Mouse (Mus musculus) cerebellum, postnatal 14 days (tissue): ENCODE results near the gene Prelp.

Experiments used
- DNase-seq, 2 experiments: peaks; one replicate each; pipeline ENCODE4 v3.0.0; 2021; ENCODE audit warnings: mixed read lengths in 2 of 2

Prelp gene

DNA sequence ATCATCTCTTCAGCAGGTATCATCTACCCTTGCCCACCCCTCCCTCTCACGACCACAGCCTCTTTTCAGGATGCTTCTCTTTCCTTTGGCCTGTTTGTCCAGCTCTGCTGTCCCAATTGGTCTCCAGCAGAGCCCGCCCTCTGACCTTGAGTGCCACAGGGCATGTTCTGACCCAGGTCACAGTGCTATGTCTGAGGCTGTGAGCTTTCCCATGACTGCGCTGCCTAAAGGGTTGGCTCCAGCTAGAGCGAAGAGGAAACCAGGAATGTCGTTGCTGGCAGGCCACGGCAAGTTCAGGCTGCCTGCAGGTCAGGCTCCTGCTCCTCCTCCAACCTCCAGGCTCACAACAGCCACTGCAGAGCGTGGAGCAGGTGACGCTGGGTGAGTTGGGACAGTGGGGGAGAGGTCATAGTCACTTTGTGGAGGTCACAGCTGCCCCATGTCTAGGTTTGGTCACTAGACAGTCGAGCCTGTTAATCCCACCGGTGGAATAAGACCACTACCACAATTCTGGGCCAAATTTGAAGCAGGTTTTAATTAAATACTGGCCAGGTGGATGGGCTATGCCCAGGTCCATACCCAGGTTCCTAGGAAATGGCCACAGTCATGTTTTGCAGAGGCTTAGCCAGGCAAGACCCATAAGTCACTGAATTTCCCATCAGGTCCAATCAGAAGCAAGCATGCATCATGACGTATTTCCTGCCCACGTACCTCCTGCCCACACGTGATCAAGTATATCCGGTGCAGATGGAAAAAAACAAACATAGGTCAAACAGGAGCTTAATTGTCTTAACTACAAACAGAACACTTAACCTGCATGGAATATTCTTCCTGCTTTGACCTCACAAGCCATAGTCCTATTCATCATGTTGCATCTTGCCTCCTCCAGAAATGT is 12.3 kb upstream of the Prelp start:
- no peak for DNase-seq

DNA sequence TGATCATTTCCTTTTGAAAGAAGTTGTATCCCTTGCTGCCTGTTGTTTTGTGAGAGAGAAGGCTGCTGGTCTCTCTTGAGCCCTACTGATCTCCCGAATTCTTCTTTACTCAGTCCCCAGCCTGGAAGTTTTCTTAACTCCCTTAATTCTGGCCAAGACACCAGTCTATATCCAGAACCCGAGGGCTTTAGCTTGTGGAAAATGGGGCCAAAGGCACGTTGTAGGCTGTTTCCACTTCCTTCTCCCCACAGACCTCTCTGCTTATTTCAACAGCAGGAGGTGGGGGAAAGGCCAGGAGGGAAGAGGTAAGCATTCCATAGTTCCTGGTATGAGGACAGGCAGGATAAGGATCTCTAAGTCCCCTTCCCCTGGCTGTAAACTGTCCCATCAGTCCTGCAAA is 8.8 kb upstream of the Prelp start:
- DNase-seq, result no peak

DNA sequence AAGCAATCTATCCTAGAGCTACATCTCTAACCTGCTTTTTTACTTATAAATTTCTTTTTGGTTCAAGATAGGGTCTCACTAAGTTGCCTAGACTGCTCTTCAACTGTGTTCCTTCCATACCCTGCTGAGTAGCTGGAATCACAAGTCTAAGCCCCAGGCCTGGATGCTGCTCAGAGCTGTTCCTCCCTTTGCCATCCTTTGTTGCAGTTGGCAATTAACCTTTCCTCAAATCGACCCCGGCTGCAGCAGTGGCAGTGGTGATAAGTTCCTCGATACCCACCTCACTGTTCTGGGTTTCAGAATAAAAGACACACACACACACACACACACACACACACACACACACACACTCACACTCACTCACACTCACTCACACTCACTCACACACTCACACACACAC is 4.0 kb upstream of the Prelp start:
- DNase-seq, result no peak

DNA sequence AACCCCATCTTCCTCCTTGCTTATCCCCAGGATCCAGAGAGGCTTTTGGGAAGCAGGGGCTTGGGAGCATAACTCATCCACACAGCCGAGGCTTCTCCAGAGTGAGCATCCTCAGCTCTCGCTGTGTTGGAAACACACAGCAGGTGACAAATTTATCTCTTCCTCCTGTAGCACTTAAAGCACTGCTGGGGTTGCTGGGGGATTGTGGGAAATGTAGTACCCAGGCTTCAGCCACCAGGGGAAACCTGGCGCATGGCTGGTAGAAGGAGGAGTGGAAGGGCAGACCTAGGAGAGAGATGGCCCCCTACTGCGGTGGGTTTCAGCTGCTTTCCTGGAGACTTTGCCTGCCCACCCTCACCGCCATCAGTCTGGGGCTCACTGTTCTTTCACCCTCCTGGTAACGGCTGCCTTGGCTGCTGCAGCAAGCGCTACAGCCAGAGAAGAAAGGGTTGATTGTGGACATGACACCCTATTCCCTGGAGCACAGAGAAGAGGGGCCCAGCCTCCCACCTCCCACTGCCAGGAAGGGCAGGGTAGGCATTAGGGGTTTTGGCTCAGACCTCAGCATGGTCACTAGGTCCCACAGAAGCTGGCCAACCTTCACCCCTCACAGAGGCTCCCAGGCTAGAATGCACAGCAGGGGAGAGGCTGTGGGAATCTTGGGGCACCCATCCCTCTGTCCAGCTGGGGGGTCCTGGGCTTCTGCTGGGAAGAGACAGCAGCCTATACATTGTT is 3.1 kb upstream of the Prelp start:
- no peak for DNase-seq

DNA sequence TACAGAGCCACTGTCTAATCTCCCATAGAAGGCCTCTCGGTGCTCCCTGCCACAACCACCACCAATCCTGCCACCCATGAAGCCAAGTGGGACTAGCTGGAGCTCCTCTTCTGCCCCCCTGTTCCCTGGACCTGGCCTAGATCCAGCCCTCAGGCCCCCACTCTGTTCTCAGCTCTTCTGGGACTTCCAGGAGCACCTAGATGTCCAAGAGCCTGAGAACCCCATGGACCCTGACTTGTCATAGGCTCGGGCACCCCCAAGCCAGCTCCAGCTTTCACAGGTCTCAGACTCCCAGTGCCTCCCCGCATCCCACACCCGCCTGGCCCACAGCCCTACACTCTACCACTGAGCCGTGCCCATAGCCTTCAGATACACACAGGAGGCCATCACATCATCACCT is 1.9 kb upstream of the Prelp start:
- no peak for DNase-seq

DNA sequence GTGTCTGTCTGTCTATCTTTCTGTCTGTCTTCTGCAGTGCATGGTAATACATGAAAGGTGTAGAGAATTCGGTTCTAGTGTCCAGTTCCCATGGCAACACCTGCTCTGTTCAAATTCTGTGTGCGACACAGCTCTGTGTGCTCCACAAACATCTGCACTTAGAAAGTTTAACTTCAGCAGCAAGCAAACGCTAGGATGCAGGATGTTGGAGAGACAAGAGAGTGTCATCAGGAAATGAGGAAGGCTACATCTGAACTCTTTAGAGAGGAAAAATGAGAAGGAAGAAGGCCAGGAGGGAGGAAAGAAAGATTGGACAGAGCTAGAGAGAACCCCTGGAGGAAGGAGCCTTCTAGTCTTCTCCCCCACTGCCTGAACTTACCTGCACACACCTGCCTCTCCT is 338 bp downstream of the Prelp start:
- DNase-seq, result no peak

DNA sequence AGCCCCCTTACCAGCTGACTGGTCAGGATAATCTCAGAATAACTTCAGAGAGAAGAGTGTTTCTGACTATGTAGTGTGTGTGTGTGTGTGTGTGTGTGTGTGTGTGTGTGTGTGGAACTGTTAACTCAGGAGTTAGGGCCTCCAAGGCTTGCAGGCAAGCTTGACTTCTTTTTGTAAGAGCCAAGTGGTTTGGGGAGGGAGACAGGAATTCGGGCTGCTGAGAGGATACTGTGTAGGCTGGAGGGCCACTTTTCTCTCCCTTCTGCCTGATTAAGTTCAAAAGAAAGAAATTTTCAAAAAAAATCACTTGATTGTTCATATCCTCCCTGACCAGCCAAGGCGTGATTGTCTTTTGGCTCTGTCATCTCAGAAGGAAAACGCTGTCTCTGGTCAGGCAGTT is 813 bp downstream of the Prelp start:
- no peak for DNase-seq

DNA sequence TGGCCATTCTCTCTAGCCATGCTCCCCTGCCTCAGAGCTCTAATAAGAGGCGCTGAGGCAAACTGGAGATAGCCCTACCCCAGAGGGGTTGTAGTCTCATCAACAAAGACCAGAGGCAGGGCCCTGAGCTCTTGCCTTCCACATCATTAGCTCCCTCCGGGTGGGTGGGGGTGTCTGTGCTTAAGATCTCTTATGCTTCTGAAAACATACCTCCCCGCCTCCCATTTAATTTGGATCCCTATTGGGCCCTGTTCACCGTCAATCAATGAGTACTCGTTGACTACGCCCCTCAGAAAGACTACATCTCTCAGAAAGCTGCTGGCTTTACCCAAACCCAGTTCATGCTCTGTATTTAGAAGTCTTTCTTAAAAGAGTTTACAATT is 3.1 kb downstream of the Prelp start:
- no peak for DNase-seq

DNA sequence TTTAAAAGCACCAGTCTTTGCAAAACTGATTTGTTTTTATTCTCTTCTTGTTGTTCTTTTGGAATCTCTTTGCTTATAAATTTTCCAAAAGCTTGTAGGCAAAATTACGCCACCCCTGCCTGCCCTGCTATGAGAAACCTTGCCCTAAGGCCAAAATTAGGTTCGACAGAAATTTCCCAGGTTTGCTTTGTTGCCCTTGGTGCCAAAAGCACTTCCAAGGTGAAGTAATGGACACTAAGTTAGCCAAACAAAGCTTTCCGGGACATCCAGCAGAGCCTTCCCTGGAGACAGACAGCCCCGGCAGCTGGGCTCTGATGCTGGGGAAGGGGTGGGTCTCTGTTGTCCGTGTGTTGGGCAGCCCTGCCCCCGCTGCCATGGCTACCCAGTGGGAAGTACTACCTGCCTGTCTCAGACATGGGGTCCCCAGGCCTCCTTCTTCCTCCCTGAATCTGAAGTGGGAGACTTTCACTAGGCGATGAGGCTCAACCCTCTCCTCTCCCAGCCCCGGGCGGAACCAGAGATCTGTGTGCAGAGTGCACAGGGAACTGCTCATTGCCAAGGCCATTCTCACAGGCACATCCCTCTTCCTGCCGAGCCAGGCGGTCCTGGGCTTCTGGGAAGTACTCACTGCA is 3.6 kb downstream of the Prelp start:
- DNase-seq, result no peak

DNA sequence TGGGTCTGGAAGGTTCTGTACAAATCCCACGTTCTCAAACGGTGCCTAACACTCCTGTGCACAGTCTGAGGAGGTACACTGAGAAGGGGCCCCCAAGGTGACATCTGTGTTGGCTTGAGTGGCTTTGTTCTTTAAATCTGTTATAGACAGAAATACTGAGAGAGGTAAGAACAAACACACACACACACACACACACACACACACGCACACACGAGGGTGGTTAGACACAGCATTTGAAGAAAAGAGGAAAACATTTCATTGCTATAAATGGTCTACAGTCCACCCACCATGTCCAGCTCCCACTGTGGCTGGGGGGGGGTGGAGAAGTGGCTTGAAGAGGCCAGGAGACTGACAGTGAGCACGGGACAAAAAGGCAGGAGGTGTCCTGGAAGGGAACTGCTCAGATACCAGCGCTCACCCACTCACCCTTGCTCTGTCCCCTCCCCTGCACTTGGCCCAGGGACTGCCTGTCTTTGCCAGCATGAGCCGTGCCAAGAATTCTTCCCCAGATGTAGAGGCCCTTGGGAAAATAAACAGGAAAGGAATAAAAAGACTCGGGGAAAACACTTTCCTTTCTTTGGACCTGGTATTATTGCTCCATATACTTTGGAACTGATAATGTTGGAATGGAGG is 5.4 kb downstream of the Prelp start:
- peak in 1 of 2 experiments; percentile 60 for DNase-seq

DNA sequence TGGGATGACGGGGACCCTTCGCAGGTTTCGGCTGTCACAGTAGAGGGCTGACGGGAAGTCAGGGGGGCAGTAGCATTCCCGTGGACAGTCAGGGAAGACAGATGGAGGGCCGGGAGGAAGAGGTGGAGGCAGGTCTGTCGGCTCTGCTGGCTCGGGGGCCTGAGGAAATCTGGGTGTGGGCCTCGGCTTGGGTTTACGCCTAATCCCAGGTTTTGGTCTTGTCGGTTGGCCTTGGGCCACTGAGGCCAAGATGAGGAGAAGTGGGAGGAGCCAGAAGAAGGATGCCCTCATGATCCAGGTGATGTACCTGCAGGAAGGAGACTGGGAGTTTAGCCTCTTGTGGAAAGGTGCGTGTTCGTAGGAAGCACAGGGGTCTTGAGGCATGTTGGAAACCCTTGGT is 6.1 kb downstream of the Prelp start:
- no peak for DNase-seq

DNA sequence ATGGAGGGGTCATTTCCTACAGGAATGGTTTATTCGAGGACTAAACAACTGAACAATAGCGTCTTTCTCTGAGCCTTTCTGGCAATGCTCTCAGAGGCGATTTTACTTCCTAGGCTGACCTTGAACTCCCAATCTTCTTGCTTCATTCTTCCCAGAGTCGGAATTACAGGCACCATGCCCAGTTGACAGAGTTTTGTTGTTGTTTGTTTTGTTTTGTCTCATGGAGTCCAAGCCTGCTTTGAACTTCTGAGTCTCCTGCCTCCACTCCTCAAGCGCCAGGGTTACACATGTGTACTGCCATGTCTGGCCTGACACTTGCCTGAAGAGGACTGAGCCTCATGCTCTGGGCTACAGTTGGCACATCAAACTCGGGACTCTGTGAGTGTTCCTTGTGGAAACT is 8.2 kb downstream of the Prelp start:
- DNase-seq, result no peak

DNA sequence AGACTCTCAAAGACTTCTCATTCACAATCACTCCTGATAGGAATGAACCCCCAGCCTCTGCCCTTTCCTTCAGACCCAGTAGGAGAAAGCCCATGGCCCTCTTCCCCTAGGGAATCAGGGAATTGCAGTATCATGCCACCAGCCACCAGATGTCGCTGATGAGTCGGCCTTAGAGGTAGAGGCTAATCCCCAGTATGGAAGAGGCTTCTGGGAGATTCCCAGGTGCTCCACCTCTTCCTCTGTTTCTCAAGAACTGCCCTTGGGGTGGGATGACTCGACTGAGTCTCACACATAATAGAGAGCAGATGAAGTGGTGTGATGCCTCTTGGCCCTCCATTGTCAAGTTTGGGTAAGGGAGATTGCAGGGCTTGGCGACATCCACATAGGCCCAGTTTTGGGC is 9.8 kb downstream of the Prelp start:
- peak; percentile 78 to 85 for DNase-seq

DNA sequence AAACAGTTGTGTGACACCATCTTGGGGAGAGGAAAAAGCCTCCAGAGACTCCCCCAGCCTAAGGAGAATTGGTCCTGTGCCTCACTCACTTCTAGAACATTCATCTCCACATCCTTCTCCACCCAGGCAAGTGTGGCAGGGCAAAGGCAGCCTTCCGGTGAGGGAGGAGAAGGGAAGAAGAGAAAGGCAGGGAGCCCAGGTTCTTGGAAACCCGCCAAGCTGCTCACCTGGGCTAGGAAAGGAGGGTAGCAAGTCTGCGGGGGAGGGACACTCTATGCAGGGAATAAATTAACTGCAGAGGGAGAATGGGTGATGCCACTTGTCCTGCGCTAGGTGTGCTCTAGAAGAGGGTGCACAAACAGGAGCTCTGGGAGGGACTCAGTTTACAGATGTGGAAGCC is 10.2 kb downstream of the Prelp start:
- peak in 1 of 2 experiments; percentile 54 for DNase-seq

DNA sequence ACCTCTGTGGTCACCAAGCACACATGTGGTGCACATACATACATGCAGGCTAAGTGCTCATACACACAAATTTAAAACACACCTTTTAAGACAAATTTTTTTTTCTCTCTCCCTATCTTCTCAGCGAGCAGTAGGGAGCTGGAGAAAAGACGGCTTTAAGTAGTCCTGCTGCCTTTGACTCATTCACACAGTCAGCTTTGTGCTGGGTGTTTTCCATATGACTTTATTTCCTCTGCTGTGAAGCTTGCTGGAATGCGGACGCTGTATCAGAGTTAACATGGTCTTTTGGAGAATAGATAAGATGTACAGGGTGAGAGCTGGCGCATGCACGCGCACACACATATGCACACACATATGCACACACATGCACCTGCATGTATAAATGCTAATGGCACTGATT is 11.1 kb downstream of the Prelp start:
- no peak for DNase-seq

DNA sequence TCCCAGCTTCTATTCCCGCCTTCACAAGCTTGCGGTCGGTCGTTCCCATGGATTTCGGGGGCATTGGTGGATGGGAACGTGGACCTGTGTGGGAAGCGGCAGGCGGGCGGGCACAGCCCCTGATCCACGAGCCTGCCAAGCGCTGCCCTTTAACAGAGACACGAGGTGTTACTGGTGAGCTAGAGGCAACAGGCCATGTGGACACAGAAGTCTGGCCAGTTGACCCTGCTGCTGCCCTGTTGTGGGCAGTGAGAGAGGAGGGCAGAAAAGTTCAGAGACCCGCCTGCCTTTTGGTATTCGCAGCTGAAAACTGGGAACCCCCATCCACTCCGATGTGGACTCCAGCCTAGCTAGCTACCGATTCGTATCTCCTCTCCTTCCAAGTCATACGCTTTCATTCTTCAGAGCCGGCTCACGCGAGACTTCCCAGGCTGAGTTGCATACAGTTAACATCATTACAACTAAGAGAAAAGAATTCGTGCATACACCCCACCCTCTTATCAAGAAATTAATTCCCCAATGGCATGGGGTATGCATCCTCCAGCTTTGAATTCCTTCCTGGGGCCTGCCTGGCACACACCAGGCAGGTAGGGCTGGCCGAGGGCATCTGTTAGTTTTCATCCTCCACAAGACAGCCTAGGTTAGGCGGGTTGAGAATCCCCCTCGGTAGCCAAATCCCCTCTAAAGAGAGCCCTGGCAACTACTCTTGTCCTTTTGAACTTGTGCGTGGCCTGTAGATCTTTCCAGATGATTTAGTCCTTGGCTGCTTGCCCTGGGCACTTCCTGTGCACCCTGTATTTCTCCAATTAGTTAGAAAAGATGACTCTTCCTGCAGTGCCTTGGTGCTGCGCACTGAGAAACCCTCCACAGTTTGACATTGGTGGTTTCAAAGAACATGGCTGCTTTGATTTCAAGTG is 12.3 kb downstream of the Prelp start:
- DNase-seq, result peak in 1 of 2 experiments; percentile 69

DNA sequence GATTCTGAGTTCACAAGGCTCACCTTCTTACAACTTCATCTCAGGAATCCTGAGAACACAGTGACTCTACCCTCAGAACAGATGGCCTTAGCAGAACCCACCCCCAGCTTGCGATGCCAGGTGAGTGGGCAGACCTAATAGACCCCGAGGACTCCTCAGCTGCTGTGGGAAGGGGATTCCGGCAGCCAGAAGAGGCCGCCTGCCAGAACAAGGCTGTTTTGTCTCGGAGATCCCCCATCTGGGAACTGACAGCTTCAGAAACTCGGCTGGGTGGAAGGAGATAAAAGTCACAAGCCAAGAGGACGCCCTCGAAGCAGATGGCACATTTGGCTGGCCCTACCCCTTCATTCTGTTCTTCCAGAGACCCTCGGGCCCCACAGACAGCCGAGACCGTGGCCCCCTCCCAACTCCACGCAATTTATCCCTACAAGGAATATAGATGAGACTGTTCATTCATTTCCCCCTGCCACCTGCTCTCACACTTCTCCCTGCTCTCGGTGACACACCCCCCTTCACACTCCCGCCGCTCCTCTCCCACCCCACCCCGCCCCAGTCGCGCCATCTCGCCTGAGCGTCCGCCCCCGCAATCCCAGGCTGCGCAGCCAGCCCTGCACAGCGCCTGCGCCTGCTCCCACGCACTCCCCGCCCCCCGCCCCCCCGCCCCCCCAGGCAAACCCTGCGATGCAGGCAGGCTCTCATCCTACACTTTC is 13.1 kb downstream of the Prelp start, which contains the start of gene Optc:
Gene Optc (minus strand): TSS at position 51 of the 710 bp plus-strand sequence.
- DNase-seq, result peak; percentile 80

DNA sequence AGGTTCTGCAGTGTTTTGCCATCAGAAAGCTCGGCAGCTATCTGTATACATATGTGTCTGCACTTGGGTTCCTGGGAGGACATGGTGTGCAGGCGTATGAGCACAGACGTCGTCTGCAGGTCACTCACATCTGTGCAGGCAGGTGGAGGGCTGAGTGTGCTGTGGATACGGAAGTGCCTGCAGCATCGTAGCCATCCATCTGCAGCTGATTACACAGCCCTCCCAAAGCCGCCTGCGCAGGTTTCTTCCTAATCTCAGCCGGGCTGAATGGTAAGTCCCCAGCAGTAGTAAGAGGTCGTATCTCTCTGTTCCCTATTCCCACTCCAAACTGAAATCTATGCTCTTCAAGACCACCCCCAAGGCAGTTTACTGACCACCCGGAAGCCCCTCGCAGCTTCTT is 14.8 kb downstream of the Prelp start:
- DNase-seq, result no peak

DNA sequence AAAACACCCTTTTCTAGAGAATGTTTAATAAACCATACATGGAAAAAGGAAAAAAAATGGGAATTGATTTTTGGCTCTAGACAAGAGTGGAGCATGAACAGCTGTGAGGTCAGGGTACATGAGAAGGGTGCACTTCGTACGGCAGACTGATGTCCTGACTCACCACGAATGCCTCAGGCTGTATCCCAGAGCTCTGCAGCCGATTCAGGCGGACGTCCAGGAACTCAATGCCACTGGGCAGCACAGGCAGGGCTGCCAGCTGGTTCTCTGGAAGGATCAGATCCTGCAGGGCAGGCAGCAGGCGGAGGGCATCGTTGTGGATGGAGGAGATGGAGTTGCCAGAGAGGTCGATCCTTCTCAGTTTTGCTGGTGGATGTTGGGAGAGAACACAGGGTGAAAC is 20.4 kb downstream of the Prelp start:
- peak; percentile 75 to 80 for DNase-seq

DNA sequence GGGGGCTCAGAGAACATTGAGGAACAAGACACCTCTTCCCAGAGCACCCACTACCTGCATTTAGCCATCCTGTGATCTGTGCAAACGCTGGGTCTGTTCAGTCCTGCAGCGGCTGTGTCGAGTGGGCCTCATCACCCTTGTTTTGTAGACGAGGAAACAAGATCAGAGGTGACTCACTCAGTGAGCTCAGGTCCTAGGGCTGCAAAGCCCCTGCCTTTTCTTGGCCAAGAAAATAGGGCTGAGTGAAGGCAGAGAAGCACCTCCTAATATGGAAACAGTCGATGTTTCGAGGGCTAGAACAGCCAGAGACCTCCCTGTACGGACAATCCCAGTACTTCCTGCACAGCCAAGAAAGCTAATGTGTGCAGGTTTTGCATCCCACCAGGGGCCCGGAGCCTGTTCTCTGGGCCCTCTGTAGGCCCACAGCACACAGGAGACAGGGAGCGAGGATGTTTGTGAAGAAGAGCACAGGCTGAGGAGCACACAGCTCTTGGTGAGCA is 22.1 kb downstream of the Prelp start:
- DNase-seq, result no peak

DNA sequence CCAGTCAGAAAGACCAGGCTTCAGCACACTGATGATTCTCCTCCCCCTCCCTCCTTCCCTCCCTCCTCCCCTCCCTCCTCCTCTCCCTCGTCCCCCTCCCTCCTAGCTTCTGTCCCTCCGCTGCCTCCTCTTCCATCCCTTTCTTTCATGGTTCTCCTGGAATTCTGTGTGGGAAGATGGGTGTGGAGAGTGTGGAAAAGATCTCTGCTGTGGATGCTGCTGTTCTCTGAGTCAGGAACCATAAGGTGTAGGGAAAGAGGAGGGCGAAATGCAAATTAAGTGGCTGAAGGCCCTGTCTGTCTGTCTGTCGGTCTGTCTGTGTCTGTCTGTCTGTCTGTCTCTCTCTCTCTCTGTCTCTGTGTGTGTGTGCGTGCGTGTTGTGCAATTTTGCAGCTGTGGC is 23.9 kb downstream of the Prelp start:
- DNase-seq, result no peak
